In genomic region chr8:124277951-124278910, GRCm38 (mm10) we compare ENCODE assay signal across 9 mouse cellular contexts. TPM values are rescaled to one million over a fixed set of nuclear protein-coding genes. Genes with fewer than 3 reads are reported as not detected.
DNase-seq lines count a peak whose midpoint lies in the region; ATAC-seq and TF ChIP-seq lines count a peak whose summit lies in the region.
"Had no signal": no experiment of that assay in that cellular context is flagged by ENCODE, and none has a peak within 500 bp of the region (broad histone marks: within the 10 kb centered on the region; RNA-seq: fewer than 3 reads in every experiment).

No protein-coding gene starts in this region.

- H3K9ac ChIP-seq in neural tube, embryonic 13.5 days = no peak overlapping the region; the same call in 1 of the 2 replicates
- no peak overlapping the region for H3K9ac ChIP-seq in neural tube, embryonic 15.5 days (replicated peaks)
- H3K9ac ChIP-seq in stomach, postnatal 0 days (ENCODE audit: low read length) = no peak overlapping the region
- H3K9ac ChIP-seq in midbrain, embryonic 14.5 days (replicated peaks; ENCODE audit: low read length) = no peak overlapping the region; the same call in 1 of the 2 replicates

- H3K9me3 ChIP-seq in neural tube, embryonic 13.5 days = no peaks in the 10 kb centered on the region
- no peaks in the 10 kb centered on the region for H3K9me3 ChIP-seq in neural tube, embryonic 15.5 days (replicated peaks)
- no peaks in the 10 kb centered on the region for H3K9me3 ChIP-seq in stomach, postnatal 0 days (ENCODE audit: control insufficient read depth, low read length)
- no peaks in the 10 kb centered on the region for H3K9me3 ChIP-seq in midbrain, embryonic 14.5 days (ENCODE audit: control insufficient read depth, low read length)

- ATAC-seq in neural tube, embryonic 13.5 days (ENCODE audit: low read depth) = no peak
- no peak for ATAC-seq in neural tube, embryonic 15.5 days (ENCODE audit: low FRiP score)
- peak; percentile 25; the same call in 1 of the 2 replicates for ATAC-seq in stomach, postnatal 0 days (ENCODE audit: low FRiP score, low TSS enrichment)
- ATAC-seq in midbrain, embryonic 14.5 days (ENCODE audit: low FRiP score, low TSS enrichment) = no peak

- TF ChIP-seq EP300 in stomach, postnatal 0 days (optimal IDR thresholded peaks at IDR 0.05) = no peak

- no peak overlapping the region for H3K4me2 ChIP-seq in neural tube, embryonic 13.5 days
- H3K4me2 ChIP-seq in neural tube, embryonic 15.5 days = no peak overlapping the region
- no peak overlapping the region for H3K4me2 ChIP-seq in stomach, postnatal 0 days (replicated peaks; ENCODE audit: low read depth)
- H3K4me2 ChIP-seq in midbrain, embryonic 14.5 days (ENCODE audit: low read length) = no peak overlapping the region

- DNase-seq in gastrocnemius, adult 2 months = peak; percentile 78
- DNase-seq in gastrocnemius, postnatal 14 days = no peak
- DNase-seq in fibroblast of lung, adult 2 months (ENCODE audit: low read depth) = peak; percentile 68
- no peak for DNase-seq in stomach, postnatal 0 days (ENCODE audit: low spot score)
- no peak for DNase-seq in spleen, postnatal 36 days (ENCODE audit: low spot score in 2 of 2)
- DNase-seq in midbrain, embryonic 14.5 days = no peak
- DNase-seq: right cerebral cortex, adult 18-20 months had no signal

- H3K27me3 ChIP-seq in neural tube, embryonic 13.5 days = no peaks in the 10 kb centered on the region
- no peaks in the 10 kb centered on the region for H3K27me3 ChIP-seq in neural tube, embryonic 15.5 days (replicated peaks)
- no peaks in the 10 kb centered on the region for H3K27me3 ChIP-seq in stomach, postnatal 0 days (ENCODE audit: control insufficient read depth, insufficient read depth, low read length)
- H3K27me3 ChIP-seq in midbrain, embryonic 14.5 days (ENCODE audit: control insufficient read depth, insufficient read depth, low read length) = no peaks in the 10 kb centered on the region

- H3K4me3 ChIP-seq in gastrocnemius, adult 2 months = peak overlapping the region; percentile 22
- no peak overlapping the region for H3K4me3 ChIP-seq in neural tube, embryonic 13.5 days
- H3K4me3 ChIP-seq in neural tube, embryonic 15.5 days (replicated peaks) = no peak overlapping the region
- H3K4me3 ChIP-seq in stomach, postnatal 0 days (ENCODE audit: low read depth, low read length) = no peak overlapping the region
- H3K4me3 ChIP-seq in midbrain, embryonic 14.5 days (replicated peaks; ENCODE audit: low read depth, low read length) = no peak overlapping the region

- H3K36me3 ChIP-seq in neural tube, embryonic 13.5 days = peaks cover 7% of the 10 kb centered on the region
- no peaks in the 10 kb centered on the region for H3K36me3 ChIP-seq in neural tube, embryonic 15.5 days
- no peaks in the 10 kb centered on the region for H3K36me3 ChIP-seq in stomach, postnatal 0 days (ENCODE audit: control insufficient read depth, insufficient read depth, low read length)
- no peaks in the 10 kb centered on the region for H3K36me3 ChIP-seq in midbrain, embryonic 14.5 days (ENCODE audit: control insufficient read depth, insufficient read depth, low read length)

- intact Hi-C loops in gastrocnemius, adult 2 months (cut with DNase I) = no loop called here
- intact Hi-C loops in gastrocnemius, postnatal 14 days (cut with DNase I; ENCODE audit: low total_unique reads) = no loop called here

- H3K27ac ChIP-seq in gastrocnemius, adult 2 months = peak overlapping the region; percentile 75
- peak overlapping the region; percentile 25; the same call in 1 of the 2 replicates for H3K27ac ChIP-seq in neural tube, embryonic 13.5 days (replicated peaks)
- no peak overlapping the region for H3K27ac ChIP-seq in neural tube, embryonic 15.5 days (replicated peaks)
- peak overlapping the region; percentile 78 for H3K27ac ChIP-seq in stomach, postnatal 0 days (replicated peaks)
- H3K27ac ChIP-seq in midbrain, embryonic 14.5 days (replicated peaks; ENCODE audit: low read depth, low read length) = no peak overlapping the region

- TF ChIP-seq CTCF in gastrocnemius, adult 2 months (IDR thresholded peaks at IDR 0.05) = no peak
- TF ChIP-seq CTCF in stomach, postnatal 0 days (IDR thresholded peaks at IDR 0.05; ENCODE audit: low read depth) = no peak

- H3K4me1 ChIP-seq in neural tube, embryonic 13.5 days (replicated peaks) = peaks cover 85% of the 10 kb centered on the region
- peaks cover 64% of the 10 kb centered on the region for H3K4me1 ChIP-seq in neural tube, embryonic 15.5 days
- H3K4me1 ChIP-seq in stomach, postnatal 0 days (replicated peaks; ENCODE audit: control insufficient read depth, insufficient read depth) = peaks cover 7% of the 10 kb centered on the region
- H3K4me1 ChIP-seq in midbrain, embryonic 14.5 days (ENCODE audit: control insufficient read depth, insufficient read depth, low read length) = peaks cover 50% of the 10 kb centered on the region

- 62% methylated on average over 24 of the region's 24 CpGs for WGBS in neural tube, embryonic 13.5 days
- WGBS in neural tube, embryonic 15.5 days = 63% methylated on average over 24 of the region's 24 CpGs
- WGBS in stomach, postnatal 0 days = 46% methylated on average over 24 of the region's 24 CpGs
- WGBS in midbrain, embryonic 14.5 days = 68% methylated on average over 24 of the region's 24 CpGs

RNA-seq across cellular contexts. Expression of gene Galnt2, which starts 47.0 kb away (rescaled TPM):
- total RNA-seq in gastrocnemius, adult 2 months (2021) = 10 to 100 TPM; 35.6 to 37.2 TPM
- 10 to 100 TPM; 30.4 to 32.4 TPM for total RNA-seq in gastrocnemius, postnatal 14 days (2021)
- polyA plus RNA-seq in neural tube, embryonic 13.5 days (2015; fragmentation: Nextera tagmentation; extraction: Ambion mirVana) = 61.4 and 64.5 TPM in 2 replicates
- 59.7 and 62.7 TPM in 2 replicates for polyA plus RNA-seq in neural tube, embryonic 15.5 days (2015; fragmentation: Nextera tagmentation; extraction: Ambion mirVana)
- 48.6 and 48.9 TPM in 2 replicates for polyA plus RNA-seq in stomach, postnatal 0 days (2015; fragmentation: Nextera tagmentation; extraction: Ambion mirVana)
- 65.8 and 70.1 TPM in 2 replicates for polyA plus RNA-seq in midbrain, embryonic 14.5 days (2014; fragmentation: Nextera tagmentation; extraction: Ambion mirVana)

Comparison
In these comparisons a context has a peak if more than half of its experiments do, and no peak if none do; other contexts are left out.
1. DNase-seq: peak in gastrocnemius, adult 2 months (single experiment) and fibroblast of lung, adult 2 months (single experiment); none in gastrocnemius, postnatal 14 days (single experiment), stomach, postnatal 0 days (single experiment), spleen, postnatal 36 days (0 of 2) and midbrain, embryonic 14.5 days (single experiment).
2. H3K27ac ChIP-seq: peak in gastrocnemius, adult 2 months (single experiment), neural tube, embryonic 13.5 days (single experiment) and stomach, postnatal 0 days (single experiment); none in neural tube, embryonic 15.5 days (single experiment) and midbrain, embryonic 14.5 days (single experiment).